Mouse (Mus musculus) stomach, postnatal 0 days (tissue): Measurements from ENCODE around the gene Elavl2.

Experiments
- CTCF ChIP-seq: IDR thresholded peaks from 2 replicates; pipeline ENCODE4 v1.5.1; 2016; ENCODE audit warnings: antibody characterized with exemption, low read depth, mild to moderate bottlenecking, moderate library complexity
- EP300 ChIP-seq: optimal IDR thresholded peaks from 2 replicates; pipeline ENCODE3; 2016; ENCODE audit warnings: antibody characterized with exemption

GRCm38 (mm10) chr4:91248650-91249049 is 151.9 kb downstream of the Elavl2 start:
- TF ChIP-seq CTCF (no peak), EP300 (no peak)
